Mouse (Mus musculus) adrenal gland, postnatal 14 days (tissue): ENCODE data around the gene Pmch. TPM values are rescaled to one million over a fixed set of nuclear protein-coding genes. Genes with fewer than 3 reads are reported as not detected.
A peak's percentile ranks its signal among the peaks of the same experiment; 100 is the strongest.

ENCODE experiments used
- DNase-seq: peaks from one replicate; pipeline ENCODE4 v3.0.0; 2021; ENCODE audit warnings: mixed read lengths
- long read RNA-seq, 2 experiments: library from polyadenylated mRNA; stranded (forward); transcript quantifications; one replicate each; pipeline ENCODE4 v2.0.0; 2021
- total RNA-seq: library from RNA; stranded (reverse); gene quantifications from 2 replicates; pipeline ENCODE4 v1.2.3, GENCODE M21; 2021

Gene Pmch
- not detected in 2 replicates for total RNA-seq
- long read RNA-seq, experiment 1, result 0 reads
- long read RNA-seq, experiment 2, partial matches to known transcripts, result 0 of 1 reads
- long read RNA-seq, experiment 2, other reads (novel, unspliced or antisense), result 1 of 1 reads

GRCm38 (mm10) chr10:88090772-88091171 lies at the start of gene Pmch:
TSS of gene Pmch (plus strand) at chr10:88091072.
- no peak for DNase-seq

- no peak for DNase-seq
Measured at GRCm38 (mm10) chr10:88044297-88044696, 46.6 kb upstream of the Pmch start.

- no peak for DNase-seq
Measured at GRCm38 (mm10) chr10:88046098-88046771, 44.6 kb upstream of the Pmch start.

GRCm38 (mm10) chr10:88054233-88054985 lies 36.5 kb upstream of the Pmch start:
- DNase-seq, result no peak

GRCm38 (mm10) chr10:88056950-88057649 lies 33.8 kb upstream of the Pmch start:
- peak; percentile 52 for DNase-seq

GRCm38 (mm10) chr10:88063436-88063835 lies 27.4 kb upstream of the Pmch start:
- DNase-seq, result no peak

- no peak for DNase-seq
Measured at GRCm38 (mm10) chr10:88064872-88065271, 26.0 kb upstream of the Pmch start.

GRCm38 (mm10) chr10:88067377-88067776 lies 23.5 kb upstream of the Pmch start:
- DNase-seq, result no peak

- no peak for DNase-seq
Measured at GRCm38 (mm10) chr10:88106169-88106568, 15.3 kb downstream of the Pmch start.

- DNase-seq, result peak; percentile 46
Measured at GRCm38 (mm10) chr10:88113290-88113689, 22.4 kb downstream of the Pmch start.

GRCm38 (mm10) chr10:88119721-88120120 lies 28.8 kb downstream of the Pmch start:
- no peak for DNase-seq

GRCm38 (mm10) chr10:88135630-88136029 lies 44.8 kb downstream of the Pmch start:
- DNase-seq, result no peak

Other genes starting within 250 kb of the Pmch start
- 23.4 and 112 TPM in 2 replicates for gene Igf1, start 232.8 kb upstream of the Pmch start, total RNA-seq
- gene Parpbp, start 55.9 kb downstream of the Pmch start, total RNA-seq, result 4.2 and 5.2 TPM in 2 replicates
- gene Nup37, start 55.9 kb downstream of the Pmch start, total RNA-seq, result 13.3 and 15.2 TPM in 2 replicates
- gene Washc3, start 110.0 kb downstream of the Pmch start, total RNA-seq, result 47.8 and 48.4 TPM in 2 replicates